Mouse (Mus musculus) CH12.LX (cell line): Measurements from ENCODE around the gene Mthfd2l. TPM values are rescaled to one million over a fixed set of nuclear protein-coding genes. Genes with fewer than 3 reads are reported as not detected.

Experiments
- DNase-seq: peaks from one replicate; pipeline ENCODE4 v3.0.0-alpha.2; 2013; ENCODE audit errors: extremely low read depth
- H3K27ac ChIP-seq: 2 replicates; pipeline ENCODE4 v1.5.1; 2012; ENCODE audit warnings: low read depth, mild to moderate bottlenecking, control low read depth, moderate library complexity; ENCODE audit not compliant: insufficient read depth
- H3K27me3 ChIP-seq: replicated peaks from 2 replicates; pipeline ENCODE3; 2012; ENCODE audit warnings: inconsistent platforms
- H3K36me3 ChIP-seq, 2 experiments: replicated peaks in 1 of 2; 2 replicates each; pipeline versions ENCODE3 to v1.6.1; 2012; ENCODE audit warnings: inconsistent platforms in 1 of 2, low read length in 1 of 2, mild to moderate bottlenecking in 1 of 2, mixed read lengths in 1 of 2, moderate library complexity in 1 of 2; ENCODE audit not compliant: control insufficient read depth in 1 of 2, insufficient read depth in 1 of 2
- H3K4me1 ChIP-seq, 2 experiments: 2 replicates each; pipeline ENCODE4 v1.6.1; 2012; ENCODE audit warnings: inconsistent platforms in 1 of 2, moderate library complexity in 1 of 2; ENCODE audit not compliant: insufficient read depth in 2 of 2, control insufficient read depth in 1 of 2
- H3K4me2 ChIP-seq: 2 replicates; pipeline ENCODE4 v1.6.1; 2012; ENCODE audit warnings: low read depth, mild to moderate bottlenecking, control low read depth; ENCODE audit not compliant: poor library complexity, insufficient read depth, severe bottlenecking
- H3K4me3 ChIP-seq, 3 experiments: fragments of 150-350 bp in 1 of 3; sonication (generic) in 1 of 3; replicated peaks in 1 of 3; 2 replicates each; pipeline versions ENCODE3 to v1.5.1; 2011 to 2012; ENCODE audit warnings: low read depth in 2 of 3, low read length in 2 of 3, mild to moderate bottlenecking in 2 of 3, moderate library complexity in 2 of 3, control low read depth in 1 of 3, improper control_type of control experiment in 1 of 3, inconsistent platforms in 1 of 3, mixed read lengths in 1 of 3; ENCODE audit not compliant: poor library complexity in 1 of 3
- H3K79me2 ChIP-seq: replicated peaks from 2 replicates; pipeline ENCODE4 v1.6.1; 2012; ENCODE audit warnings: mild to moderate bottlenecking, moderate library complexity; ENCODE audit not compliant: control insufficient read depth, poor library complexity, insufficient read depth, severe bottlenecking; ENCODE audit errors: extremely low read depth
- H3K9ac ChIP-seq: 2 replicates; pipeline ENCODE4 v1.6.1; 2012; ENCODE audit warnings: low read depth, mild to moderate bottlenecking, control low read depth, moderate library complexity; ENCODE audit not compliant: insufficient read depth
- H3K9me3 ChIP-seq: replicated peaks from 2 replicates; pipeline ENCODE3; 2012; ENCODE audit warnings: low read length, inconsistent platforms, mixed read lengths
- BHLHE40 ChIP-seq: IDR thresholded peaks from 2 replicates; pipeline ENCODE4 v1.6.1; 2011; ENCODE audit warnings: mild to moderate bottlenecking, low read depth, low read length, improper control_type of control experiment
- CHD1 ChIP-seq: IDR thresholded peaks from 2 replicates; pipeline ENCODE4 v1.6.1; 2012; ENCODE audit warnings: low read depth, low read length, improper control_type of control experiment, inconsistent platforms
- E2F4 ChIP-seq: IDR thresholded peaks from 2 replicates; pipeline ENCODE4 v1.6.1; 2011; ENCODE audit warnings: low read depth, low read length, improper control_type of control experiment; ENCODE audit not compliant: insufficient replicate concordance
- ELF1 ChIP-seq: IDR thresholded peaks from 2 replicates; pipeline ENCODE4 v1.6.1; 2014; ENCODE audit warnings: low read depth, mild to moderate bottlenecking, inconsistent platforms, low read length, improper control_type of control experiment
- EP300 ChIP-seq: IDR thresholded peaks from 2 replicates; pipeline ENCODE4 v1.6.1; 2011; ENCODE audit warnings: low read length, improper control_type of control experiment
- ETS1 ChIP-seq: conservative IDR thresholded peaks from 2 replicates; pipeline ENCODE4 v1.6.1; 2012; ENCODE audit warnings: low read depth, mild to moderate bottlenecking, inconsistent platforms, low read length, improper control_type of control experiment, moderate library complexity
- GABPA ChIP-seq: IDR thresholded peaks from 2 replicates; pipeline ENCODE4 v1.6.1; 2012; ENCODE audit warnings: low read depth, low read length, improper control_type of control experiment, inconsistent platforms; ENCODE audit not compliant: insufficient replicate concordance
- HCFC1 ChIP-seq: IDR thresholded peaks from 2 replicates; pipeline ENCODE4 v1.6.1; 2012; ENCODE audit warnings: low read depth, mild to moderate bottlenecking, inconsistent platforms, low read length, improper control_type of control experiment
- MAFK ChIP-seq: IDR thresholded peaks from 2 replicates; pipeline ENCODE4 v1.6.1; 2011; ENCODE audit warnings: low read length, improper control_type of control experiment; ENCODE audit not compliant: insufficient replicate concordance
- MAX ChIP-seq: IDR thresholded peaks from 2 replicates; pipeline ENCODE4 v1.6.1; 2011; ENCODE audit warnings: low read length, improper control_type of control experiment
- MXI1 ChIP-seq: IDR thresholded peaks from 2 replicates; pipeline ENCODE4 v1.6.1; 2011; ENCODE audit warnings: mild to moderate bottlenecking, low read depth, low read length, improper control_type of control experiment
- NELFE ChIP-seq: IDR thresholded peaks from 2 replicates; pipeline ENCODE4 v1.6.1; 2011; ENCODE audit warnings: low read depth, low read length, improper control_type of control experiment
- NRF1 ChIP-seq: IDR thresholded peaks from 2 replicates; pipeline ENCODE4 v1.6.1; 2014; ENCODE audit warnings: low read depth, mild to moderate bottlenecking, inconsistent platforms, low read length, improper control_type of control experiment, moderate library complexity
- POLR2A ChIP-seq: IDR thresholded peaks from 2 replicates; pipeline ENCODE4 v1.6.1; 2011; ENCODE audit warnings: low read depth, mild to moderate bottlenecking, improper control_type of control experiment, low read length
- RAD21 ChIP-seq: IDR thresholded peaks from 2 replicates; pipeline ENCODE4 v1.6.1; 2011; ENCODE audit warnings: low read depth, mild to moderate bottlenecking, low read length, improper control_type of control experiment, moderate library complexity
- RCOR1 ChIP-seq: conservative IDR thresholded peaks from 2 replicates; pipeline ENCODE4 v1.6.1; 2012; ENCODE audit warnings: low read depth, mild to moderate bottlenecking, inconsistent platforms, low read length, improper control_type of control experiment
- SIN3A ChIP-seq: IDR thresholded peaks from 2 replicates; pipeline ENCODE4 v1.6.1; 2012; ENCODE audit warnings: low read length, improper control_type of control experiment, inconsistent platforms
- TBP ChIP-seq: conservative IDR thresholded peaks from 2 replicates; pipeline ENCODE4 v1.6.1; 2011; ENCODE audit warnings: low read depth, low read length, improper control_type of control experiment
- UBTF ChIP-seq: IDR thresholded peaks from 2 replicates; pipeline ENCODE4 v1.6.1; 2012; ENCODE audit warnings: low read depth, mild to moderate bottlenecking, inconsistent platforms, low read length, improper control_type of control experiment, moderate library complexity
- USF1 ChIP-seq: IDR thresholded peaks from 2 replicates; pipeline ENCODE4 v1.6.1; 2014; ENCODE audit warnings: low read depth, mild to moderate bottlenecking, inconsistent platforms, low read length, improper control_type of control experiment
- USF2 ChIP-seq: conservative IDR thresholded peaks from 2 replicates; pipeline ENCODE4 v1.6.1; 2011; ENCODE audit warnings: low read depth, low read length, improper control_type of control experiment
- ZC3H11A ChIP-seq: IDR thresholded peaks from 2 replicates; pipeline ENCODE4 v1.6.1; 2012; ENCODE audit warnings: low read depth, mild to moderate bottlenecking, inconsistent platforms, low read length, improper control_type of control experiment
- ZKSCAN1 ChIP-seq: IDR thresholded peaks from 2 replicates; pipeline ENCODE4 v1.6.1; 2012; ENCODE audit warnings: low read depth, inconsistent platforms, low read length, improper control_type of control experiment, borderline replicate concordance
- ZNF384 ChIP-seq: IDR thresholded peaks from 2 replicates; pipeline ENCODE4 v1.6.1; 2012; ENCODE audit warnings: low read depth, low read length, improper control_type of control experiment, inconsistent platforms
- dilution Hi-C: fragments of 300-500 bp; cut with MboI; formaldehyde crosslinking; loops from 2 replicates; pipeline ENCODE4 v1.14.3; 2020; ENCODE audit warnings: low sequenced_read_pairs; ENCODE audit not compliant: extremely low pct_unique_long_range_greater_than_20kb, extremely low pct_ligation_motif_present
- in situ Hi-C: fragments of 300-500 bp; cut with MboI; formaldehyde crosslinking; loops from 3 replicates; pipeline ENCODE4 v1.14.3; 2019; ENCODE audit warnings: low sequenced_read_pairs, low pct_ligation_motif_present, low pct_unique_long_range_greater_than_20kb, mixed read lengths
- polyA plus RNA-seq: library from polyadenylated mRNA; unstranded; fragments of >175 nt; gene quantifications from 2 replicates; pipeline ENCODE4 v1.2.1, GENCODE M21; 2012; ENCODE audit warnings: low read depth; ENCODE audit not compliant: insufficient read length
- total RNA-seq, 2 experiments: library from RNA; depleted of rRNA; stranded (reverse); fragments of 300-350 nt in 1 of 2; fragments of >200 nt in 1 of 2; gene quantifications; 2 replicates each; pipeline ENCODE4 v1.2.3; 2012 to 2014

The Mthfd2l gene
- total and polyA plus RNA-seq, 3 experiments: 1.2 to 5.5 (median 3.7) TPM

- DNase-seq: no peak
- no peak overlapping the region for H3K4me3 ChIP-seq
- no peak overlapping the region for H3K9ac ChIP-seq
- dilution Hi-C loops: no loop called here
- no peaks in the 10 kb centered on the region for H3K9me3 ChIP-seq
- no peaks in the 10 kb centered on the region for H3K36me3 ChIP-seq
- no peaks in the 10 kb centered on the region for H3K27me3 ChIP-seq
- no peaks in the 10 kb centered on the region for H3K79me2 ChIP-seq
- peaks cover 0 to 2% of the 10 kb centered on the region in 2 experiments; a peak in 1 of 4 replicates for H3K4me1 ChIP-seq
- no peak for TF ChIP-seq SIN3A
- no peak for TF ChIP-seq BHLHE40
- TF ChIP-seq RAD21: no peak
- no peak for TF ChIP-seq TBP
- no peak for TF ChIP-seq UBTF
- TF ChIP-seq USF2: no peak
- no peak for TF ChIP-seq MAFK
- TF ChIP-seq ELF1: no peak
- no peak for TF ChIP-seq USF1
- no peak for TF ChIP-seq ZC3H11A
- TF ChIP-seq ZNF384: no peak
- TF ChIP-seq RCOR1: no peak
- in situ Hi-C loops: loop anchor here (25.0 kb wide), 1 partner anchor 276 kb away; no protein-coding TSS in a partner anchor
- H3K4me2 ChIP-seq: no peak overlapping the region
- H3K27ac ChIP-seq: no peak overlapping the region
These were observed 105.7 kb downstream of the Mthfd2l start for GRCm38 (mm10) chr5:91036628-91037027.

GRCm38 (mm10) chr5:91037756-91038155 is 106.8 kb downstream of the Mthfd2l start:
- no peak overlapping the region for H3K27ac ChIP-seq
- peaks cover 0 to 2% of the 10 kb centered on the region in 2 experiments; a peak in 1 of 4 replicates for H3K4me1 ChIP-seq
- no peak overlapping the region for H3K4me2 ChIP-seq
- H3K9ac ChIP-seq: no peak overlapping the region
- dilution Hi-C loops: no loop called here
- no peaks in the 10 kb centered on the region for H3K9me3 ChIP-seq
- in situ Hi-C loops: loop anchor here (25.0 kb wide), 1 partner anchor 275 kb away; no protein-coding TSS in a partner anchor
- no peaks in the 10 kb centered on the region for H3K79me2 ChIP-seq
- no peaks in the 10 kb centered on the region for H3K27me3 ChIP-seq
- no peaks in the 10 kb centered on the region for H3K36me3 ChIP-seq
- TF ChIP-seq HCFC1: no peak
- TF ChIP-seq POLR2A: no peak
- no peak for TF ChIP-seq NELFE
- no peak for TF ChIP-seq NRF1
- TF ChIP-seq EP300: no peak
- TF ChIP-seq GABPA: no peak
- no peak for TF ChIP-seq SIN3A
- TF ChIP-seq BHLHE40: no peak
- TF ChIP-seq MXI1: no peak
- TF ChIP-seq MAX: no peak
- TF ChIP-seq E2F4: no peak
- no peak for TF ChIP-seq USF1
- TF ChIP-seq CHD1: no peak
- no peak for TF ChIP-seq ETS1
- TF ChIP-seq ZKSCAN1: no peak
- DNase-seq: no peak
- no peak overlapping the region for H3K4me3 ChIP-seq
